ENCODE assay signal across 1 mouse cellular context in genomic region chr4:155596606-155597005, GRCm38 (mm10).
A peak's percentile ranks its signal among the peaks of the same experiment; 100 is the strongest.
TF ChIP-seq lines count a peak whose summit lies in the region.

No protein-coding gene starts in this region.

TF ChIP-seq in MEL, 35 proteins besides CTCF, POLR2A, EP300 and RAD21:
- TF ChIP-seq USF1 (IDR thresholded peaks at IDR 0.05; ENCODE audit: low read depth, low read length): peak; percentile 88
- peak; percentile 58; the same call in 1 of the 2 replicates for TF ChIP-seq BHLHE40 (IDR thresholded peaks at IDR 0.05; ENCODE audit: borderline replicate concordance, low read depth, low read length)
- no peak for TF ChIP-seq CHD1 (IDR thresholded peaks at IDR 0.05; ENCODE audit: low read depth, low read length)
- TF ChIP-seq USF2 (IDR thresholded peaks at IDR 0.05; ENCODE audit: borderline replicate concordance in 1 of 2, insufficient read depth in 1 of 2, low read depth in 1 of 2, low read length in 2 of 2): 0 out of 4 replicates have a peak, but pooled peaks of 1 of the 2 experiments have one; percentile 49
- TF ChIP-seq MAZ (IDR thresholded peaks at IDR 0.05; ENCODE audit: low read depth, low read length): 0 out of 2 replicates have a peak, but pooled peaks have one; percentile 15
- TF ChIP-seq POLR2AphosphoS5 (IDR thresholded peaks at IDR 0.05; ENCODE audit: borderline replicate concordance, low read depth, low read length): no peak
- peak; percentile 88 for TF ChIP-seq TCF12 (IDR thresholded peaks at IDR 0.05; ENCODE audit: low read depth, low read length)
- no peak for TF ChIP-seq MYB (IDR thresholded peaks at IDR 0.05; ENCODE audit: low read depth, low read length)
- peak; percentile 63 for TF ChIP-seq RCOR1 (IDR thresholded peaks at IDR 0.05; ENCODE audit: low read depth, low read length)
- peak; percentile 90 for TF ChIP-seq ETS1 (IDR thresholded peaks at IDR 0.05; ENCODE audit: low read depth, low read length)
- 0 out of 2 replicates have a peak, but pooled peaks have one; percentile 42 for TF ChIP-seq SIN3A (IDR thresholded peaks at IDR 0.05; ENCODE audit: low read length)
- 0 out of 2 replicates have a peak, but pooled peaks have one; percentile 3 for TF ChIP-seq SMC3 (IDR thresholded peaks at IDR 0.05; ENCODE audit: low read depth, low read length)
- peak; percentile 73 for TF ChIP-seq GATA1 (IDR thresholded peaks at IDR 0.05; ENCODE audit: low read depth, low read length)
- peak; percentile 47; the same call in 1 of the 2 replicates for TF ChIP-seq MAFK (IDR thresholded peaks at IDR 0.05; ENCODE audit: borderline replicate concordance, low read depth, low read length)
- peak; percentile 88 for TF ChIP-seq TAL1 (IDR thresholded peaks at IDR 0.05; ENCODE audit: low read length)
- TF ChIP-seq MXI1 (IDR thresholded peaks at IDR 0.05; ENCODE audit: low read depth, low read length): peak; percentile 41; the same call in 1 of the 2 replicates
- peak; percentile 74 for TF ChIP-seq GABPA (IDR thresholded peaks at IDR 0.05; ENCODE audit: low read depth, low read length)
- TF ChIP-seq NELFE (IDR thresholded peaks at IDR 0.05; ENCODE audit: low read depth, low read length): no peak
- peak; percentile 88 for TF ChIP-seq ZNF384 (IDR thresholded peaks at IDR 0.05; ENCODE audit: low read depth, low read length)
